Comparison of ENCODE assay signal across 8 mouse cellular contexts in the genomic region with DNA sequence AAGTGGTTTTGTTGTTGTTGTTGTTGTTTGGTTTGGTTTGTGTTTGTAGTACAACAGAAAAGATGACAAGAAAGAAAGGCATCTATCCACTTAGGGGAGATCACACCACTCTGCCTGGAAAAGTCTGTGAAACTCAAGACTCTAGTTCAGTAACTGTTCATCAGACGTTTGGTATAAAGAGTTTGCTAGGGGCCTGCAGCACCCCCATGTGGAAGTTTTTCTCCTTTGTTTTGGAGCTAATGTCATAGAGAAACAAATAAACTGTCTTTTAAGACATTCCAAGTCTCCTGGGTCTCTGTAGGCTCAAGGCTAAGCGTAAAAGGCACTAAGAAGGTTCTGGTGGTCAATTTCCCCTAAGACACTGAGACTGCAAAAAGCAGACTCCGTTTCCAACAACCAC. TPM values are rescaled to one million over a fixed set of nuclear protein-coding genes. Genes with fewer than 3 reads are reported as not detected.
DNase-seq lines count a peak whose midpoint lies in the region; ATAC-seq and TF ChIP-seq lines count a peak whose summit lies in the region.

No protein-coding gene starts in this region.

- peaks cover 7% of the 10 kb centered on the region for H3K4me1 ChIP-seq in kidney, postnatal 0 days (replicated peaks; ENCODE audit: insufficient read depth, low read length)
- peaks cover 24% of the 10 kb centered on the region for H3K4me1 ChIP-seq in hindbrain, embryonic 14.5 days (replicated peaks; ENCODE audit: control insufficient read depth, insufficient read depth, low read length)
- peaks cover 24% of the 10 kb centered on the region for H3K4me1 ChIP-seq in midbrain, embryonic 15.5 days

- H3K27me3 ChIP-seq in kidney, postnatal 0 days (ENCODE audit: insufficient read depth, low read length), result no peaks in the 10 kb centered on the region
- no peaks in the 10 kb centered on the region for H3K27me3 ChIP-seq in hindbrain, embryonic 14.5 days (ENCODE audit: control insufficient read depth, insufficient read depth, low read length)
- H3K27me3 ChIP-seq in midbrain, embryonic 15.5 days (replicated peaks), result no peaks in the 10 kb centered on the region

- peak overlapping the region; percentile 60; the same call in 1 of the 2 replicates for H3K9ac ChIP-seq in kidney, postnatal 0 days (ENCODE audit: low read depth, low read length)
- peak overlapping the region; percentile 85 for H3K9ac ChIP-seq in hindbrain, embryonic 14.5 days
- H3K9ac ChIP-seq in midbrain, embryonic 15.5 days, result peak overlapping the region; percentile 60; the same call in 1 of the 2 replicates

- H3K4me2 ChIP-seq in kidney, postnatal 0 days (ENCODE audit: low read length), result peak overlapping the region; percentile 90
- H3K4me2 ChIP-seq in hindbrain, embryonic 14.5 days (replicated peaks), result peak overlapping the region; percentile 88
- peak overlapping the region; percentile 59 for H3K4me2 ChIP-seq in midbrain, embryonic 15.5 days

- 20% methylated on average over 3 of the region's 3 CpGs for WGBS in kidney, postnatal 0 days
- WGBS in hindbrain, embryonic 14.5 days, result 39% methylated on average over 3 of the region's 3 CpGs
- 43% methylated on average over 3 of the region's 3 CpGs for WGBS in midbrain, embryonic 15.5 days

- no peak for ATAC-seq in kidney, postnatal 0 days (replicated peaks; ENCODE audit: low FRiP score, low read depth)
- no peak for ATAC-seq in hindbrain, embryonic 14.5 days (ENCODE audit: low FRiP score)
- ATAC-seq in midbrain, embryonic 15.5 days (replicated peaks), result no peak

- 0 out of 2 replicates have a peak overlapping the region, but pooled peaks have one; percentile 75 for H3K27ac ChIP-seq in kidney, postnatal 0 days
- H3K27ac ChIP-seq in hindbrain, embryonic 14.5 days, result peak overlapping the region; percentile 87
- no peak overlapping the region for H3K27ac ChIP-seq in midbrain, embryonic 15.5 days

- peaks cover 22% of the 10 kb centered on the region; the same call in 1 of the 2 replicates for H3K36me3 ChIP-seq in kidney, postnatal 0 days (ENCODE audit: insufficient read depth, low read length)
- peaks cover 26% of the 10 kb centered on the region for H3K36me3 ChIP-seq in hindbrain, embryonic 14.5 days (replicated peaks; ENCODE audit: control insufficient read depth, insufficient read depth)
- peaks cover 5% of the 10 kb centered on the region; the same call in 1 of the 2 replicates for H3K36me3 ChIP-seq in midbrain, embryonic 15.5 days (replicated peaks)

- TF ChIP-seq CTCF in kidney, postnatal 0 days (IDR thresholded peaks at IDR 0.05; ENCODE audit: low read depth), result peak; percentile 65

- DNase-seq in kidney, postnatal 0 days (ENCODE audit: low spot score), result peak; percentile 67
- DNase-seq in kidney, adult 18-20 months, result no peak
- DNase-seq in NIH3T3 (ENCODE audit: low read depth), result peak; percentile 70
- DNase-seq in hindbrain, embryonic 14.5 days (ENCODE audit: low spot score), result no peak
- no peak for DNase-seq in cerebellum, postnatal 14 days
- no peak for DNase-seq in frontal cortex, postnatal 25 days (ENCODE audit: low spot score in 2 of 2)
- DNase-seq in gastrocnemius, adult 8-10 months (ENCODE audit: low spot score in 2 of 2), result no peak

- H3K4me3 ChIP-seq in kidney, postnatal 0 days (replicated peaks; ENCODE audit: low read depth, low read length), result 0 out of 2 replicates have a peak overlapping the region, but pooled peaks have one; percentile 64
- peak overlapping the region; percentile 67 for H3K4me3 ChIP-seq in hindbrain, embryonic 14.5 days (replicated peaks; ENCODE audit: low read length)
- peak overlapping the region; percentile 61 for H3K4me3 ChIP-seq in midbrain, embryonic 15.5 days

- H3K9me3 ChIP-seq in kidney, postnatal 0 days (replicated peaks; ENCODE audit: low read length), result no peaks in the 10 kb centered on the region
- no peaks in the 10 kb centered on the region for H3K9me3 ChIP-seq in hindbrain, embryonic 14.5 days (ENCODE audit: control insufficient read depth, low read length)
- no peaks in the 10 kb centered on the region for H3K9me3 ChIP-seq in midbrain, embryonic 15.5 days

RNA-seq across cellular contexts. Expression of gene Snx11, which starts 1.3 kb away (rescaled TPM):
- 17.6 and 19.8 TPM in 2 replicates for polyA plus RNA-seq in kidney, postnatal 0 days (2015; fragmentation: Nextera tagmentation; extraction: Ambion mirVana)
- 37.9 and 42.5 TPM in 2 replicates for polyA plus RNA-seq in hindbrain, embryonic 14.5 days (2014; fragmentation: Nextera tagmentation; extraction: Ambion mirVana)
- 47.2 and 51.1 TPM in 2 replicates for polyA plus RNA-seq in midbrain, embryonic 15.5 days (2015; fragmentation: Nextera tagmentation; extraction: Ambion mirVana)
- 10 to 100 TPM in 3 of 4 experiments, 1 to 10 TPM in 1; 7.7 to 12.0 (median 11.0) TPM for total RNA-seq in gastrocnemius, adult 8-10 months (2022)

RNA-seq across cellular contexts. Expression of gene Cbx1, which starts 12.9 kb away (rescaled TPM):
- polyA plus RNA-seq in kidney, postnatal 0 days (2015; fragmentation: Nextera tagmentation; extraction: Ambion mirVana), result 101 and 106 TPM in 2 replicates
- 52.5 and 57.7 TPM in 2 replicates for polyA plus RNA-seq in hindbrain, embryonic 14.5 days (2014; fragmentation: Nextera tagmentation; extraction: Ambion mirVana)
- 70.6 and 76.7 TPM in 2 replicates for polyA plus RNA-seq in midbrain, embryonic 15.5 days (2015; fragmentation: Nextera tagmentation; extraction: Ambion mirVana)
- 10 to 100 TPM; 33.3 to 37.5 (median 35.5) TPM for total RNA-seq in gastrocnemius, adult 8-10 months (2022)

RNA-seq across cellular contexts. Expression of gene Nfe2l1, which starts 53.7 kb away (rescaled TPM):
- polyA plus RNA-seq in kidney, postnatal 0 days (2015; fragmentation: Nextera tagmentation; extraction: Ambion mirVana), result 77.3 and 88.0 TPM in 2 replicates
- polyA plus RNA-seq in hindbrain, embryonic 14.5 days (2014; fragmentation: Nextera tagmentation; extraction: Ambion mirVana), result 49.3 and 54.7 TPM in 2 replicates
- polyA plus RNA-seq in midbrain, embryonic 15.5 days (2015; fragmentation: Nextera tagmentation; extraction: Ambion mirVana), result 80.9 and 81.2 TPM in 2 replicates
- total RNA-seq in gastrocnemius, adult 8-10 months (2022), result 100 to 1,000 TPM; 479 to 603 (median 495) TPM

Comparison
In these comparisons a context has a peak if more than half of its experiments do, and no peak if none do; other contexts are left out.
1. DNase-seq: peak in kidney, postnatal 0 days (single experiment) and NIH3T3 (single experiment); none in kidney, adult 18-20 months (single experiment), hindbrain, embryonic 14.5 days (single experiment), cerebellum, postnatal 14 days (0 of 2), frontal cortex, postnatal 25 days (0 of 2) and gastrocnemius, adult 8-10 months (0 of 2).
2. Peak in every context shown above with its lines, with median percentiles within 50 percentile points of each other: H3K4me2 ChIP-seq, H3K4me3 ChIP-seq and H3K9ac ChIP-seq.